Mouse (Mus musculus): ENCODE measurements around the gene Gtf2ird1. TPM values are rescaled to one million over a fixed set of nuclear protein-coding genes. Genes with fewer than 3 reads are reported as not detected.

Gtf2ird1 gene
- total and polyA plus RNA-seq, 3 experiments: 12.8 to 39.0 (median 13.1) TPM

DNA sequence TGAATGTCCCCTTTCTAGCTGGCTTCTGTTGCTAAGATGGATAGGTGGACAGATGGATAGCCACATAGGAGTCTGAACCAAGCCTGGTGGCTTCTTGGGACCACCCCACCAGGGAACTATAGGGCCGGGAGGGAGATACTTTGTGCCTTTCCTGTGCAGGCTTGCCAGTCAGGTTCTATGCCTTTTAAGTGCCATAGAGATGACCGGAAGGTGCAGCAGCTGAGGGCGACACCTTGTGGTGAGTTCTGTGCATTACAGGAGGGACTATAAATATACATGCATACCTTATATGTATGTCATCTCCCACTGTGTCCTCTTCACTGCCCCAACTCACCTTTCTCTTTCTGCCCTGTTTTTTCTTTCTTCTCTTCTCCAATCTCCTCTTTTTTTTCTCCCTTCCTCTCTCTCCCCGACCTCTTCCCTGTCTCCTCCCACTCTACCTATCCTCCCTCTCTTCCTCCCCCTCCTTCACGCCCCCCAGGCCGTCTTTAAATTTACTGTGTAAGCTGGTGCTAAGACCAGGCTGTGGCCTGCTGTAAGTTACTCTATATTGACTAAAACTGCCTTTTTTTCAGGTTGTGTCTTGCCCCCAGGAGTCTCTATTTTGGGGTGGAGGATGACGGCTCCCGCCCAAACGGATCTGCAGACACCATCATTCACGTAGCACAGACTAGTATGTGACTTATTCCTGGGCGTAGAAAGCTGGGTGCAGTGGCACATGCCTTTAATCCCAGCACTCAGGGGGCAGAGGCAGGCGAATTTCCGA is 29.6 kb upstream of the Gtf2ird1 start (continued):
- TF ChIP-seq ZNF384 (IDR thresholded peaks at IDR 0.05; ENCODE audit: low read depth, low read length) (no peak), ELF1 (IDR thresholded peaks at IDR 0.05; ENCODE audit: low read depth, low read length) (peak; percentile 67), HCFC1 (IDR thresholded peaks at IDR 0.05; ENCODE audit: low read depth, low read length) (peak; percentile 65), PAX5 (IDR thresholded peaks at IDR 0.05; ENCODE audit: low read length) (no peak), KAT2A (IDR thresholded peaks at IDR 0.05; ENCODE audit: insufficient replicate concordance, low read length) (no peak), SIN3A (IDR thresholded peaks at IDR 0.05; ENCODE audit: low read length) (no peak; the same call in 1 of the 2 replicates)

DNA sequence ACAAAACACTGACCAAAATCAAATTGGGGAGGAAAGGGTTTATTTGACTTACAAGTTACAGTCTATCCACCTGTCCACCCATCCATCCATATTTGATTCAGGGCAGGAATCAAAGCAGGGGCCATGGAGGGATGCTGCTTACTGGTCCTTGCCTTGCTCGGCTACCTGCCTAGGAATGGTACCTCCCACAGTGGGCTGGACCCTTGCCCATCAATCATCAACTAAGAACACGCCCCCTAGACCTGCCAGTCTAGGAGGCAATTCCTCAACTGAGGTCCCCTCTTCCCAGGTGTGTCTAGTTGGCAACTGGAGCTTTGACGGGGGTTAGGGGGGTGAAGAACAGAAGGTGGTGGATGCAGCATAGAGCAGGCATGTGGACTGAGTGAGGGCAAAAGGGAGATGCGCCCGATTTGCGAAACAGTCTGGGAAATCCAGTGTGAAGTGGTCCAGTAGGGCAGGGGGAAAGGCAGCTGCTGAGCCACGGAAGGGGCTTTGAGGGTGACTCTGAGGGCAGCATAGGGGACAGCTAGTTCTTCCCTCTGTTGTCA is 28.7 kb upstream of the Gtf2ird1 start:
- H3K9me3 ChIP-seq (replicated peaks; ENCODE audit: low read length): no peaks in the 10 kb centered on the region
- no peak overlapping the region for H3K9ac ChIP-seq (ENCODE audit: insufficient read depth, low read depth)
- in situ Hi-C loops (cut with MboI; ENCODE audit: low pct_ligation_motif_present, low pct_unique_long_range_greater_than_20kb, low sequenced_read_pairs): no loop called here
- TF ChIP-seq USF1 (IDR thresholded peaks at IDR 0.05; ENCODE audit: low read depth, low read length) (no peak), JUN (IDR thresholded peaks at IDR 0.05; ENCODE audit: insufficient read depth, low read depth, low read length) (no peak), MAZ (IDR thresholded peaks at IDR 0.05; ENCODE audit: low read depth, low read length) (no peak), KAT2A (IDR thresholded peaks at IDR 0.05; ENCODE audit: insufficient replicate concordance, low read length) (no peak), IRF4 (IDR thresholded peaks at IDR 0.05; ENCODE audit: low read depth, low read length) (no peak), BHLHE40 (IDR thresholded peaks at IDR 0.05; ENCODE audit: low read depth, low read length) (no peak), USF2 (conservative IDR thresholded peaks at IDR 0.05; ENCODE audit: low read depth, low read length) (no peak), RAD21 (IDR thresholded peaks at IDR 0.05; ENCODE audit: low read depth, low read length) (no peak), SMC3 (IDR thresholded peaks at IDR 0.05; ENCODE audit: low read depth, low read length) (no peak)
- no peak overlapping the region for H3K27ac ChIP-seq (ENCODE audit: insufficient read depth, low read depth)
- peaks cover 8 to 19% of the 10 kb centered on the region in 2 experiments for H3K4me1 ChIP-seq (ENCODE audit: control insufficient read depth in 1 of 2, insufficient read depth in 2 of 2)
- dilution Hi-C loops (cut with MboI; ENCODE audit: extremely low pct_ligation_motif_present, extremely low pct_unique_long_range_greater_than_20kb, low sequenced_read_pairs): no loop called here
- H3K36me3 ChIP-seq (replicated peaks in 1 of 2; ENCODE audit: control insufficient read depth in 1 of 2, insufficient read depth in 1 of 2, low read length in 1 of 2): peaks cover 0 to 17% of the 10 kb centered on the region in 2 experiments
- no peak overlapping the region for H3K4me2 ChIP-seq (ENCODE audit: insufficient read depth, low read depth, poor library complexity, severe bottlenecking)
- no peak overlapping the region for H3K4me3 ChIP-seq (replicated peaks in 1 of 3; ENCODE audit: low read depth in 2 of 3, low read length in 2 of 3, poor library complexity in 1 of 3)
- DNase-seq (ENCODE audit: extremely low read depth): no peak
- H3K27me3 ChIP-seq (replicated peaks): no peaks in the 10 kb centered on the region
- no peaks in the 10 kb centered on the region for H3K79me2 ChIP-seq (replicated peaks; ENCODE audit: control insufficient read depth, extremely low read depth, insufficient read depth, poor library complexity, severe bottlenecking)

- Histone ChIP-seq H3K27ac (ENCODE audit: insufficient read depth, low read depth) (no peak overlapping the region), H3K36me3 (replicated peaks in 1 of 2; ENCODE audit: control insufficient read depth in 1 of 2, insufficient read depth in 1 of 2, low read length in 1 of 2) (no peaks in the 10 kb centered on the region), H3K4me1 (ENCODE audit: control insufficient read depth in 1 of 2, insufficient read depth in 2 of 2) (peaks cover 0 to 6% of the 10 kb centered on the region in 2 experiments; a peak in 2 of 4 replicates), H3K9ac (ENCODE audit: insufficient read depth, low read depth) (no peak overlapping the region), H3K27me3 (replicated peaks) (no peaks in the 10 kb centered on the region), H3K9me3 (replicated peaks; ENCODE audit: low read length) (no peaks in the 10 kb centered on the region), H3K4me2 (ENCODE audit: insufficient read depth, low read depth, poor library complexity, severe bottlenecking) (no peak overlapping the region), H3K4me3 (replicated peaks in 1 of 3; ENCODE audit: low read depth in 2 of 3, low read length in 2 of 3, poor library complexity in 1 of 3) (no peak overlapping the region), H3K79me2 (replicated peaks; ENCODE audit: control insufficient read depth, extremely low read depth, insufficient read depth, poor library complexity, severe bottlenecking) (no peaks in the 10 kb centered on the region)
- in situ Hi-C loops (cut with MboI; ENCODE audit: low pct_ligation_motif_present, low pct_unique_long_range_greater_than_20kb, low sequenced_read_pairs): loop anchor here (5.0 kb wide), 1 partner anchor 96 kb away; no protein-coding TSS in a partner anchor
- no peak for DNase-seq (ENCODE audit: extremely low read depth)
- dilution Hi-C loops (cut with MboI; ENCODE audit: extremely low pct_ligation_motif_present, extremely low pct_unique_long_range_greater_than_20kb, low sequenced_read_pairs): no loop called here
- TF ChIP-seq E2F4 (IDR thresholded peaks at IDR 0.05; ENCODE audit: insufficient replicate concordance, low read depth, low read length) (no peak), IRF4 (IDR thresholded peaks at IDR 0.05; ENCODE audit: low read depth, low read length) (no peak), JUND (conservative IDR thresholded peaks at IDR 0.05; ENCODE audit: low read depth, low read length) (no peak), NELFE (IDR thresholded peaks at IDR 0.05; ENCODE audit: low read depth, low read length) (no peak), MXI1 (IDR thresholded peaks at IDR 0.05; ENCODE audit: low read depth, low read length) (no peak), ETS1 (conservative IDR thresholded peaks at IDR 0.05; ENCODE audit: low read depth, low read length) (no peak), UBTF (IDR thresholded peaks at IDR 0.05; ENCODE audit: low read depth, low read length) (no peak)
Measured at GRCm38 (mm10) chr5:134483291-134483690, 26.8 kb upstream of the Gtf2ird1 start.

Measured in CH12.LX (cell line).